Mouse (Mus musculus) mesoderm, embryonic 11.5 days (tissue): ENCODE results near the gene Tbc1d21.
A peak's percentile ranks its signal among the peaks of the same experiment; 100 is the strongest.

Experiments
- DNase-seq: peaks from one replicate; pipeline ENCODE4 v3.0.0-alpha.2; 2012; ENCODE audit warnings: low read depth, low spot score

Gene Tbc1d21

DNA sequence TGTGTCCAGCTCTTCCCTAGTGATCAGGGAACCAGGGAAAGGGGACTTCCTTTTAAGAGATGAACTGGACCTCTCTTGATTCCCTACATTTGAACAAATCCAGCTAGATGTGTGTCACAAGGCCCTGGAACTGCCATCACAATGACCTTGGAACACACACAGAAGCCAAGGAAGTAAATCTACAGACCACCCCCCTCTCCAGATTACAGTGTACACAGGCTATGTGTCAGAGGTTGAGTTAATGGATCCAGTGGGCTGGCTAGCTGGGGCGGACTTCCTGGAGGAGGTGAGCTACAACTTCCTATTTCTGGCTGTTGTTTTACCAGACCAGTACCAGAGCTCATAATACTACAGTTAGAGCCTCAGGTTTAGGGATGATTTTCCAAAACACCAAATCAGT, at the start of gene Tbc1d21:
TSS of gene Tbc1d21 (minus strand) at position 101 of the 400 bp plus-strand sequence.
- DNase-seq, result no peak

DNA sequence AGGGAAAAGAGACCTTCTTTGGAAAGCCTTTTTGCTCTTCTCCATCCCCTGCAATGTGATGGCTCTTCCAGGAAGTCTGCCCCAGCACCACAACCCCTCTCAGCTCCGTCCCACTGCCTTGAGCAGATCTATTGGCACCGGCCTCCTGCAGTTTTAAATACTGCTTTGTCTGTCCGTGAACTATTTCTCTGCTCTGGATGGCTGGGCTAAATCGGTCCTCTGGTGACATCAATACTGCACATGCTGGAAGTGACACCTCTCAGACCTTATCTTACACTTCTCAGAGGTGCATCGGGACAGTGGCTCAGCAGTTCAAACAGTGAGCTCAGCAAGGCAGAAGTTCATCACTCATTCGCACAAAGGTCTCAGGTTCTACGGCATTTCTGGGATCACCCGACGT, 41.3 kb upstream of the Tbc1d21 start:
- DNase-seq, result no peak

DNA sequence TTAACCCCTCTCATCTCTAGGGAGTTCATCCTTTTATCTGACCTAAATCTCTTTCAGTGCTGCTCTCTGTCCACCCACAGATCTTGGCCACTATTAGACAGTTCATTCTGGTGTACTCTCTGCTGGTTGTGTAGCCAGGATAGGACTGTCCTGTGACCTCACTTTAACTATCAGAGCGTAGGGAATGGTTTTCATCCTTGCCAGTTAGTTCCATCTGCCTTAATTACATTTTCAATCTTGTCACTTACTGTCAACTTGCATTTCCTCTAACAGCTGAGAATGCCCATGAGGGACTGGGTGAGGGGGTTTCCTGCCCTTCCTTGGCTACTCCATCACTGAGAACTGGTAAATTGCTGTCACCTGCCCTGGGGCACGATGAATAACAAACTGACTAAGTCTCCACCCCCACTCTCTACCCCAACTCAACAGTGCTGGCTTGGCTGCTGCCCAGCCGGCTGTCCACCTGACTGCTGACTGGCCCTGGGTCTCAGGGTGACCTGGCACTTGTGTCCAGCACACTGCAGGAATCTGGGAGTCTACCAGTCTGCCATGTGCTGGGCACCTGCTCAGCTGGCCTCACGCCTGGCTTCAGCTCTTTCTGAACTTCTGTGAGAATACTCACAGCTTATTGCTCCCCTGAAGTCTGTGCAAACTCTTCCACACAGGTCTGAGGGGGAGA, 39.9 kb upstream of the Tbc1d21 start:
- no peak for DNase-seq

DNA sequence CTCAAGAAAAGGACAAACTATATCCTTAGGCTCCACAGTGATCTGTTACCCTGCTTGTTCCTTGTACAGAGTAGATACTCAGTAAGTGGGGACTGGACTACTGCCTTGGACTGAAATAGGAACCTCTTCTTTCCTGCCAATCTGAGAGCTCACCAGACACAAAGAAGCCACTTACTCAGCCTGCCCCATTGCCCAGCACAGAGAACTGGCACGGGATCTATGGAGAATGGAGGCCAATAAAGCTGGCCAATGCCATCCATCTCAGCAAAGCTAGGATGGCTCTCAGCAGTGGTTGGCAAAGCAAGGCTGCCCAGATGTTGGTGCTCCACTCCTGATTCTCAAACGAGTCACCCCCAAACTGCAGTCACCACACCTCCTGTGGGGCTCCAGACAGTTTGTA, 39.0 kb upstream of the Tbc1d21 start:
- DNase-seq, result no peak

DNA sequence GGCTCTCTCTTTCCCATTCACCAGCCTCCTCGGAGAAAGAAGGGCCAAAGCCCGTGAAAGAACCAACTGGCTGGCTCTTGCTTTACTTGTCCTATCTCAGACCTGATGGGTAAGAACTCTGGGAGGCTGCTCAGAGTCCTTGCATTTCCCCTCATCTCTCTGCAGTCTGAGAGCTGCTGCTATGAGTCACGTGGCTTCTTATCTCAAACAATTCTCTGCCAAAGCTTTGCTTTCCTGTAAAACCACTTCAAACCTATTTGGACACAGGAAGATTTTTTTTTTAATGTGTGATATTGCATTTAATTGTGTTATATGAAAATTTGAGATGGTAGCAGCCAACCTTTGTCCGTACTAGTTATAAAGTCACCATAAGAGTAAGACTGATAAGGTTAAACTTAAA, 34.2 kb upstream of the Tbc1d21 start:
- no peak for DNase-seq

DNA sequence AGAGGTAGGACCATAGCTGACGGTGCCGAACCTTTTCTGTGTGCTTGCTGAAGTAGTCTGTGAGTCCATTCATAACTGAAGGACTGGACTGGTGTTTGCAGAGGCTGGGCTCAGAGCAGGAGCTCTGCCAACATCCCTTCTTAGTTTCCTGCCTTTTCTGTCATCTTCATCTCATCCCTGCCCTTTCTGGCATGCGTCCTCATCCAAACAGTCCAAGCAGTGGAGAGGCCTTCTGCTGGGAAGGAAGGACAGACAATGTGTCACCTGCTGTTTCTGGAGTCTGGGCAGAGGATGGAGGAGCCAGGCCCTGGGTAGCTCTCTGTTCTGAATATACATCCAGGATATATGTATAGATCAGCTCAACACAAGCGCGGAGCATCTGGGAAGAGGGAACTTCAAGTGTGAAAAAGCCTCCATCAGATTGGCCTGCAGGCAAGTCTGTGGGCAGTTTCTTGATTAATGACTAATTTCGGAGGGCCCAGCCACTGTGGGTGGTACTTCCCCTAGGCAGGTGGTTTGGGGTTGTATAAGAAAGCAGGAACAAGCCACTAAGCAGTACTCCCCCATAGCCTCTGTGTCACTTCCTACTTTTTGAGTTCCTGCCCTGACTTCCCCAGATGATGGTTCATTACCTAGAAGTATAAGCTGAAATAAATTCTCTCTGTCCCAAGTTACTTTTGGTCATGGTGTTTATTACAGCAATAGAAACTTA, 31.3 kb upstream of the Tbc1d21 start:
- DNase-seq, result no peak

DNA sequence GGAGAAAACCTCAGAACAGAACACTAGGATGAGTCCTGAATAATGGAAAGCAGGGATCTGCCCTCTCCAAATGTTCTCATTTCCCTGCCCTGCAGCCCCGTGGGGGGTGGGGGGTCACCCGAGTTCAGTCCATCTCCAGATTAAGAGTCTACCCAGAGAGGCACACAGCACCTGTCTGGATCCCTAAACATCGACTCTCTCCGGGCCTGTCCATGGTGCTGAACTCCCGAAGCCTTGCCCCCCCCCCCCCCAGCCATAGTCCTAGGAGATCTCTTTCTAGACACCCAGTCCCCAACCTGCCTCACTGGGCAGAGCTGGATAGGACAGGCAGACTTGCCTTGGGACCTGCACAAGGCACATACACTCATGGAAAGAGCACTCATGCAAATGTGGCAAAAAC, 29.4 kb upstream of the Tbc1d21 start:
- peak; percentile 17 for DNase-seq

DNA sequence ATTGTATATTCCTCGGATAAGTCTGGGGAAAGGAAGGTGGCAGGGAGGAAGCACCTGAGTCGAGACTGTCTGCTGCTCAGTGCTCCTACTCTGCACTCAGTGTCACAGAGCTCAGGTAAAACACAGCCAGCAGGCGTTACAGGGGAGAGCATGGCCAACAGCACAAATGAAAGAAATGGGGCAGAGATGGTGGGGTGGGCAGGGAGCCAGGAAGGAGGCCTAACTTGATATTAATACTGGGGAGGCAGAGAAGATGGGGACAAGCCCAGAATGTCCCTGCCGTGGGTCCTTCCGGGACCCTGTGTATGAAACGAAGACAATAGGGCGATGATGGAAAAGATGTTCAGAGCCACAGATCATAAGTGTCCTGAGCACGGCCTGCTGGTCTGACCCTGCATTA, 24.4 kb upstream of the Tbc1d21 start:
- no peak for DNase-seq

DNA sequence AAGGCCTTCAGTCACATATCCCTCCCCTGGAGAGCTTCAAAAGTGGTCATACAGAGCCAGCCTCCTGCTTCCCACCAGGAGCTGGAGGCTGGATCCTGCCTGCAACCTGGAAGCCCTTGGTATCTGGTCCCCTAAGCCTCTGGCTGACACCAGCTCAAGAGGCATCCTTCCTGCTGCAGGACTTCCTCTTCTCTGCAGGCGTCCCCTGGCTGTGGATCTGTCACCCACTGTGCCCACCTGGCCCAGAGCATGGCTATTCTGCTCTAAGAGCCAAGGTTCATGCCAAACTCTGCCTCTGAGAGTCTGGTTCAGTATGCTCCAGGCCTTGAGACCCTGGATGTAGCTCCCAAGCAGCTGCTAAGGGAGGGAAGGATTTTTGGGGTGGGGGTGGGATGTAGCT, 23.6 kb upstream of the Tbc1d21 start:
- DNase-seq, result no peak

DNA sequence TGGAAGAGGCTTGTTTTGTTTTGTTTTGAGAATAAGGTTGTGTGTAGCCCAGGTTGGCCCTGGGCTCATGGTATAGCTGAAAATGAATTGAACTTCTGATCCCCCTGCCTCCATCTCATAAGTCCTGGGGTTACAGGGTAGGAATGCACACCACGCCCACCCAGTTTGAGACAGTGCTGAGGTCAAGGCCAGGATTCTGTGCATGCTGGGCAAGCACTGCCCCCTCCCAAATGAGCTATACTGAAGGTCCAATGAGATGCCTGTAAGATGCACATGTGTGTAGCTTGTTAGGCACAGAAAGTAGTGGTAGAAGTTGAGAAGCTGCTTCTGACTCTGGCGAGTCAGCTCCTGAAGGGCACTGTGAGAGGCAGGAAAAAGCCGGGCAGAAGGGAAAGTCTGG, 18.1 kb upstream of the Tbc1d21 start:
- DNase-seq, result no peak

DNA sequence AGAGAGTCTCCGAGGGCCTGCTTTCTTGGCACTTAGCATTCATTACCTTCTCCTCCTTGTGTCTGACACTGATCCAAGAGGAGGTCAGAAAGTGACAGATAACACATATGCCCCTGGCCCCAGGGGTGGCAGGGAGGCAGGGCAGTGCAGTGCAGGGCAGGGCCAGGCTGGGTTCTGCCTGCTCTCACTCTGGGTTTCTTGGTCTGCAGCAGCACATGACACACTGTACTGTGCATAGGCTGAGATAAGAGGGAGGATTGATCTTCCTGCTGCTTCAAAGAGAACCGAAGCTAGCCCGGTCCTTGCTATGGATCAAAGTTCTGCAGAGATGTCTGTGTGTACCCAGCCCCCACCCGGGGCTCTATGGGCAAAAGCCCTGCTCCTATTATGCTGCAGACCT, 8.6 kb upstream of the Tbc1d21 start:
- DNase-seq, result no peak

DNA sequence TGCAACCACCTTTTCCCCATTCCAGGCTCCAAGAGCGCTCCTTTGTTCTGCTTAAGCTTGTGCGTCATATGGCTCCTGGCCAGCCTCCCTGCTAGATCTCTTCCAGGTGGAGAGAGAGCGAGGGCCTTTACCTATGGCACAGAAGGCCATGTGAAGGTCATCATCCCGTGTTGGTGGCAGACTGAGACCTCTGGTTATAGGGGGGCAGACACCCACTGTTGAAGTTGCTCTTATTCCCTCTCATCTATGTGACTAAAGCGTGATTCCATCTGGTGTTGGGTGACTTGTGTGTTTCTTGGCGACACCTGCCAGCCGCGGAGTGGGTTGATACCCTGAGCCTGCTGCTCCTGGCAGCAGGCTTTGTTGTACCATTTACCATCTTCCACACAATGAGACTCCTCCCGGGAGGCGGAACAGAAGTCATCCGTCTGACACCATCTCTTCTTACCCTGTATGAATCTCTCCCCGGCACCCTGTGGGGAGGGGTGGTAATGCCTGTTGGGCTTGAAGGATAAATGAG, 3.7 kb upstream of the Tbc1d21 start:
- DNase-seq, result no peak

DNA sequence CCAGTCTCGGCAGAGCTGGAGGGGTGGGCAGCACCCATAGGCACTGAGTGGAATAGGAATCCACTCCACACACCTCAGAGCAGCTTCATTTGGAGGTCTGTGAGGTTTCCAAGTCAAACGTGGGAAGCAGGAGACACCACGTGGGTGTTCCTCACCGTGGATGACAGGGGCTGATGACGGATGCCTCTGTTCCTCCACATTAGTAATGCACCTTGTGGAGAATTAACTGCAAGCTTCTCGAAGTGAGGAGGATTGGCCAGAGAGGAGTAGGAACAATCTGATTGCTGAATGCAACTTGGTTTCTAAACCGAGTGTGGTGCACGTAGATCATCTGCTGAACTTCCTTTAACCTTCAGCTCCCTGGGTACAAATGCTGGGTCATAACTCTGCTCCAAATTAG, 1.7 kb upstream of the Tbc1d21 start:
- DNase-seq, result peak; percentile 27

DNA sequence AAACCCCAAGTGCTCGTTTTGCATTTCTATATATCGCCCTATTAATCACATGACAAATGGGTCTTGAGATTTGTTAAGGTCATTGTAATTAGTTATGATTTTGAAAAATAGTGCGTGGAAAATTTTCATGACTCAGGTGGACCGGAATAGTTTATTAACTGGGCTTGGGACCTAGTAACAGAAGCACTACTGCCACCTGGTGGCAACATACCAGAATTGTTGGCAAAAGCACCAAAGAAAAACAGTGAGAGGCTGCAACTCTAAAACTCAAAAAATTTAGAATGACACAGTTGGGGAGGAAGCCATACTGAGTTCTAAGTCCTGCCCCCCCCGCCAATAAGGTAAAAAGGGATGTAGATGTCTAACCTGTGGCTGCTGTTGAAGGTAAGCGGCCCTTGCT, 611 bp downstream of the Tbc1d21 start:
- DNase-seq, result peak; percentile 58

DNA sequence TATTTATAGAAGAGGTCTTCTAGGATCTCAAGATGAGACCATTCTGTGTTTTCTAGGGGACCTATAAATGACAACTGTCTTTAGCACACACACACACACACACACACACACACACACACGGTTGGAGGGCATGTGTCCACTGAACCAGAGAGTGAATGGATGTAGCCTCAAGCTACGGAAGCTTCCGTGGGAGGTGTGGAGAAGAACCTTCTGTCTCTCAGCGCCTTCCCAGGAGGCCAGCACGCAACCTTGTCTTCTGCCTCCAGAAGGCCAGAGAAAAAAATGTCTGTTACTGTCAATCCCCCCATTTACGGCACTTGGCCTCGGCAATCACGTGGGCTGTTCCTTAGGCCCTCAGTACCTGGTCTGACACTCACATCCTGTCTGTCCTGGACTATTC, 5.9 kb downstream of the Tbc1d21 start:
- DNase-seq, result no peak

DNA sequence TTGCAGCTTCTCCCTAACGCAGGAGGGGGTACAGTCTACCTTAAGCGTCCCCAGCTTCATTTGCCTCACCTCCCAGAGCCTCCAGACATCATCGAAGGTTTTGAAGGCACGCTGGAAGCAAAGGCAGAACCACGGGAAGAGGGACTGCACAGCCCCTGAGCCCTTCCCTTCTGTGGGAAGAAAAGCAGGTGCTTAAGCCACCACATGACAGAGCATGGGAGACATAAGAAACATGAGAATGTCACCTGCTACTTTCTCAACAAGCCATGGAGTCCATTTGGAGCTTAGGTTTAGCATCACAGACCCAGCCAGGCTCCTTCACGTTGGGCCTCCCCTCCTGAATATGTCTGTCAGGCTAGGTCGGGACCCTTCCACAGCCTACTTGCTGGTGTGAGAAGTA, 8.3 kb downstream of the Tbc1d21 start:
- no peak for DNase-seq

DNA sequence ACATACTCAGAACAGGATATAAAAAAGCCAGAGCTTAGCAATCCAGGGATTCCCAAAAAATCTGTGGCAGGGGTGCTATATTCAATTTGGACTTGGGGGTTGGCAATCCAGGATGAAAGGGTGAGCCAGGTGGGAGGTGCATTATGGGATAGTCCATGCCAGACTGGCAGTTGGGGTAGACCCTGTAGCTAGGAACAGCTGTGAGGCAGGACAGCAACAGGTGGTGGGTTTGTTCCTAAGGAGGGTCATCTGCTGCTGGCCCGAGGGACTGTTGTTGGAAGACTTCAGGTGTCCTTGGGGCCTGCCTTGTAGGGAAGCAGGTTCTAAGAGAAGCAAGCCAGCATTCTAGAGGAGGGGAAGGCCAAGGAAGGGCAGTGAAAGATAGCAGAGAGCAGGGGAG, 8.9 kb downstream of the Tbc1d21 start:
- no peak for DNase-seq

DNA sequence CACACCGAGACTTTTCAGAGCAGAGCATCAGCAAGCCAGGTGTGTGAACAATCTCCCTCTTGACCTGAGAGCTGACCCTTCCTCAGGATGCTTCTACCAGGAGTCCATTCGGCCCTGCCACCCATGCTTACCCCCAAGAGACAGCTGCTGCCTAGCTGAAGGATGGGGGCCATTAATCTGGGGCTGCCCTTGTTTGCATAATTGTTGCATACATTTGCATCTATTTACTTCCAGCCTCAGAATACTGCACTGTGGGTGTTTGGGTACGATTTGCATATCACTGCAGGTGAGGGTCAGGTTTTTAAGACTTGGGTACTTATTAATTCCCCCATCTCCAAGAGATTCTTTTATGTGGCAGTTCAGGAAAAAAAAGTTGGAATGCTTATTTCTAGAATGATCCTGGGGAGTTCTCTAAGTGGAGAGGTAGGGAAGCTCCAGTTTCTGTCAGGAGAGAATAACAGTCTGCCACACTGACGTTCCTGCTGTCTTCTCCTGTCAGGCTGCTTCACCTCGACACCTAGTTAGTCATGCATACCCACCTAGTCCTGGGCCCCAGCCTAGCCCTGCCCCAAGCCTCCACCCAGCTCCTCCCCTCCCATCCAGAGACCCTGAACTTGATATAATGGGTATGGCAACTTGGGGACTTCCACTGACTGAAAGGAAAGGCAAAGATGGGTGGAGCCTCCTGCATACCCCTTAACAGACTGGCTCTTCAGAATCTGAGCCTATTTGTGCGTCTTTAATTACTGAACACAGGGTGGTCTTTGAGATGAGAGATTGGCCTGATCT, 14.8 kb downstream of the Tbc1d21 start:
- DNase-seq, result no peak

DNA sequence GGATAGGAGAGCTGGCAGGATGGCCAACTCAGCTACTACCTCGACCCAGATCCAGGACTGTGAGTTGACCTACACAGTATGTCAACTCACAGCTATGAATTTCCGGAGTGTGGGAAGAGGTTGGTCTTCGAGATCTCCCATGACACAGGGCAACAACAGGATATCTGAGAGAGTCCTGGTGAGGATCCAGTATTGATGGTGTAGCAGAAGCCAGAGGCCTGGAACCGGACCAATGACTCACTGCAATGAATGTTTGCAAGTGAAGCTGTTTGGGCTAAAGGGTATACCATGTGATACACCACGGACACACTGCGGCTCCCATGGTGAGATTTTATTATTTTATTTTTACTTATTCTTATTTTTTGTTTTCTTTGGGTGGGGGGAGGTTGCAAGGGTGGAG, 15.6 kb downstream of the Tbc1d21 start:
- no peak for DNase-seq

DNA sequence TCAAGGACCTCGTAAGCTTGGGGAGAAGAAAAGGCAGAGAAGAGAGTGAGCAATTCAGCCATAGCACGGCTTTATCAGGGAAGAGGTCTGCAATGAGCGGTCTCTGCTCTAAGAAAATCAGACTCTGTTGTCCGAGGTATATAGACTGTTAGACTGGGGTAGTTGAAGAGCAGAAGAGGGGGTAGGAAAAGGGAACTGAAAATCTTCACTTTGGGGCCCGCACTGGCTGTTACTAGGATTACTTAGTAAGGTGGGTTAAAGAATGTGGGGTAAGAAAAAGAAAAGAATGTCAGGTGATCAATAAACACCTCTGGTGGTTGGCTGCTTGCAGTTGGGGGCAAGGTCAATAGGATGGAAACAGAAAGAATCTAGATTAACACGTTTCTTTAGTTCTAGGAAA, 17.0 kb downstream of the Tbc1d21 start:
- no peak for DNase-seq

DNA sequence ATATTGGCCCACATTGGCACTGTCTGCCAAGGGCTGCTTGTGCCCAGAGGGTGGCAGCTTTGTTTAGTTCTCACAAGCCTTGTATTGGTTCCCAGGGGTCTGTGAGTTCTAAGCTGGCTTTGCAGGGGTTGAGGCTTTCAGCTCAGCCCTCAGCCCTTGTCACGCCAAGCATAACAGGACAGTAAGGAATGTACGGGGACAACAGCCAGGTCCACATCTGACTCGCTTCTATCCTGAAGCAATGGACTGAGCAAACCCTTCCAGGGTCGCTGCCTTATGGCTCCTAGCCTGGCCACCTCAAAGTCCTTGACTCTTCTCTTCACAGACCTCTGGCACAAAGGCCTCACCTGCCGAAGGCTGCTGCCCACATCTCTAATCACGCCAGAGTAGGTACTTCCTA, 22.5 kb downstream of the Tbc1d21 start:
- no peak for DNase-seq

DNA sequence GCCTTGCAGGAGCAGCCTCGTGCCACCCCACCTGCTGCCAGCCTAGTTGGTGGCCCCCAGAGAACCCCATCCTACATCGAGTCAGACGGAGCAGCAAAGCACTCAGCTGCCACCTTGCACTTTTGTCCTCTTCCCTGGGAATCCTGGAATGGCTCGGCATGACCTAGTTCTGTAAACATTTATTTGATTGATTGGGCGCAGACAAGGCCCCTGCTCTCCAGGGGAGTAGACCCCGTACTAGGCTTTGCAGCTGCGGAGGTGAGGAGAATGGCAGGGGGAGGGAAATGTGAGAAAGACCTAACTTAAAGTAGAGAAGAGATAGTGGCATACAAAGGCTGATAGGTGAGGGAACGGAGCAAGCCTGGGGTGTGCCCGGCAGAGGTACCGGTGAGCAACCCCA, 23.8 kb downstream of the Tbc1d21 start:
- peak; percentile 81 for DNase-seq

DNA sequence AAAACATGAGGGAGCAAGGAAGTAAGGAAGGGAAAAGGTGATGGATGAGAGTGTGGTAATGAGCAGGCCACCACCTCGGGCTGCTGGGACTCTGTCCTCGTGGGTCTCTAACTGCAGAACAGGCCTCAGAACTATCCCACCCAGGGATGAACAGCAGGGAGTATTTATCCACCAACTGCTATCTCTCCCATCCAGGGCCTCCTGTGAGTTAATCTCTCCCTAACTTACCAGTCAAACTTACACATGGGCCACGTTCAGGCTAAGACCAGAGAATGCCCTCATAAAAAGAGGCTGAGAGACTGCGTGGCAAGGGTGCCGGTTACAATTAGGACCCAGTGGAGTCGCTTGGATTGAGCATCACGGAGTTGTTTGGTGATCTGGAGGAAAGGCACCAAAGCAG, 24.3 kb downstream of the Tbc1d21 start:
- DNase-seq, result no peak
